Mouse (Mus musculus) CD4-positive, CD25-positive, alpha-beta regulatory T cell, adult 4 months (primary cell): Measurements from ENCODE around the gene A4gnt. TPM values are rescaled to one million over a fixed set of nuclear protein-coding genes. Genes with fewer than 3 reads are reported as not detected.

ENCODE experiments used
- ATAC-seq: one replicate; pipeline ENCODE4 v1.8.0; 2017
- polyA plus RNA-seq, 2 experiments: library from polyadenylated mRNA; unstranded; fragments of 100-300 nt; shearing (Covaris generic); gene quantifications; one replicate each; pipeline ENCODE4 v1.2.1; 2017

Gene A4gnt
- polyA plus RNA-seq, 2 experiments from 2014 or later = not detected

DNA sequence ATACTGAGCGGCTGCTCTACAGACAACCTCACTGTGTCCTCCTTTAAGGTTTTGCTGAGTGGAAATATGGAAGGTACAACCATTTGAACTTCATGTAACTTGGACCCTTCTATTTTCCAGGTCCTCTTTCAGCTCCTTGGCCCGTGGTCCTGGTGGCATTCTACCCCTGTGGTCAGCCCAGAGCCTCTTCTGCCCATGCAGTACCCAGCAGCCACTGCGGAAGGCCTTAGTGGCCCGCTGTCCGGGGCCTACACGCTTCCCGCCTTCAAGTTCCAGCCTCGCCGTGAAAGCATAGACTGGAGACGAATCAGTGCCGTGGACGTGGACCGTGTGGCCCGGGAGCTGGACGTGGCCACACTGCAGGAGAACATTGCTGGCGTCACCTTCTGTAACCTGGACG lies 24.9 kb downstream of the A4gnt start:
- no peak for ATAC-seq

DNA sequence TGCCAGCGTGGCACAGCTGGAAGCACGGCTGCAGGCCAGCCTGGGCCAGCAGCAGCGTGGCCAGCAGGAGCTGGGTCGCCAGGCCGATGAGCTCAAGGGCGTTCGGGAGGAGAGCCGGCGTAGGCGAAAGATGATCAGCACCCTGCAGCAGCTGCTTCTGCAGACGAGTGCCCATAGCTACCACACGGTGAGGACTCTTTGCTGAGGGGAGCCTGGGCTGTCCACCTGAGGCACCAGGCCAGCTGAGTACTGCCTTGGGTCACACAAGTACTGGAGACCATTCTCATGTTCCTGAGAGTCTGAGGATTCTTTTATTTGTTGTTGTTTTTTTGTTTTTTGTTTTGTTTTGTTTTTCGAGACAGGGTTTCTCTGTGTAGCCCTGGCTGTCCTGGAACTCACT lies 25.4 kb downstream of the A4gnt start:
- no peak for ATAC-seq

DNA sequence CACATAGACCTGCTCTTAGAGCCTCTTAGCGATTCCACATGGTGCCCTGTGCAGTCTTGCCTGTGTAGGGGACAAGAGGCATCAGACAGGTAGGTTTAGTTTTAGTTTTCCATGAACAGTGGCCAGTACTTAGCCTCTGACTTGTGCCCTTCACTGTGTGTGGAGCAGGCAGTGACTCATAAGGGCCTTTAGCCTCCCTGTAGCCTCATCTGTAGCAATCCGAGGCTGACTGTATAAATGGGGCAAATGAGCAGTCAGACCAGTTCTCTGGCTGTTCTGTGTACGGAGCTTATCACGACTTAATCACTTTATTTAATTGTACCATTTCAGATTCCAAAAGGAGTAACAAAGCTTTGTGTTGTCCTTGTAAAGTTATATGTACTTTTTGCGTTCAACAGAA lies 27.7 kb downstream of the A4gnt start:
- ATAC-seq = no peak

DNA sequence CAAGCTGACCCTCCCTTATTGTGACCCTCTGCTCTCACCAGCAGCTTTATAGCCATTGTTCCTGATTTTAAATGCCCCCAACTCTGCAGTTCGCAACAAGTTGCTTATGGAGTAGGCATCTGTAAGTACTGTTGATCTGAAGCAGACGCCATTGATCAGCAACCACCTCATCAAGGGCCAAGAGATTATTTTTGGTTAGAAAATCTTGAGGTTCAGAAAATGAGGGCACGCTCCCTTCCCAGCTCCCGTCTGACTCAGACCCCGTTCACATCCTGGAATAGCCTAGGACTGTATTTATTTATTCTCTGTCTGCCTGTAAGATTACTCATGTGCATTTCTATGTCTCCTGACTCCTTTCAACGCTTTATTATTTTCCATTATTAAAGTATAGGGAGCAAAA lies 33.1 kb downstream of the A4gnt start:
- ATAC-seq = no peak

DNA sequence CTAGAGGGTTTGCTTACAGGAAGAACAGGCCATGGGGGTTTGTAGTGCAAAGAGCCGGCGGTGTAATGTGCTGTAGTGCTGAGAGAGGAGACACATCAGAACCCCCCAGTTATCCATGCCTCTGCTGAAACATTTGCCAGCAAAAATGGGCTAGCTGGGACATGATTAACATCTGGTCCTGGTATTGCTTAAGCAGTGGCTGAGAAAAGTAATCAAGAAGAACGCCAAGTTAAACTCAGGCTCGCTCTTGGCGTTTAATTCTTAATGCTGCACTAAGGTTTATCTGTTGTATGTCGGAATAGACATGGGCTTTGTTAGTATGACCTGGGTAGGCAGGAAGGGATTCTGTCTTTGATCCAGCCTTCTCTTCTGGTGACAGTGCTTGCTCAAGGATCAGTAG lies 33.8 kb downstream of the A4gnt start:
- ATAC-seq = no peak

DNA sequence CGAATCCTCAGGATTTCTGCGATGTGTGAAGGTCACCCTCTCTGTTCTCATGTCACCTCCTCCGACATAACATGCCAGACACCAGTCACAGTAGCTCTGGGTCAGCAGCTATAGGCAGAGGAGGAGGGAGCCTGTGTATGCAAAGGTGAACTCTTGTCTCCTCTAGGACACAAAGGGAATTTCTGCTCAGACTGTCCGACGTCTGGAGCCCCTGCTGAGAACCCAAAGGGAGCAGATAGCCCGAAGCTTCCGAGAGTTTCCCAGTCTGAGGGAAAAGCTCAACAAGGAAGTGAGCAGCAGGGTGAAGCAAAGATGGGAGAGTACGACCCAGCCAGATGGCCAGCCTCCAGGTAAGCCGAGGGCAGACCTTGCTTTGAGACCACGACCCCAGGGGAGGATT lies 48.5 kb downstream of the A4gnt start:
- ATAC-seq = no peak

DNA sequence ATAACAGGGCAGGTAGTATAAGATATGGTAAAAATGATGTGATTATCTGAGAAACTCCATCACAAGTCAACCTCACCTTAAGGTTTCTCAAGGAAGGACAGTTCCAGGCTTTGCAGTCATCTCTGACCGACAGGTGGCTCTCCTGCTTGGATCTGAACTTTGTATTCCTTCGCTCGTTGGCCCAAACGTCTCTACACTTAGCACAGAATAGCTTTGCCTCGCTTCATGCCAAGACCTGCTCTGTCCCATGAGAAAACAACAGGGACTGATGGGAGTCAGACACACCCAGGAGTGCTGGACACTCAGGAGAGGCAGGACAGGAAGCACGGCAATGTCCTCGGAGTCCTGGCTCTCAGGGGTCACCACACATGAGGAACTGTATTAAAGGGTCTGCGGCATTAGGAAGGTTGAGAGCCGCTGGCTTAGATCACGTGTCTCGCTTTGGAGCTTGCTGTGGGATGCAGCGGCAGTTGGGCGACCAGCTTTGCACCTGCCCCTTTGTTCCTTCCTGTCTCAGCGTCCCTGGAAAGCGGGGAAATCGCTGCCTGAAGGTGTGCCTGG lies 49.4 kb downstream of the A4gnt start:
- no peak for ATAC-seq

DNA sequence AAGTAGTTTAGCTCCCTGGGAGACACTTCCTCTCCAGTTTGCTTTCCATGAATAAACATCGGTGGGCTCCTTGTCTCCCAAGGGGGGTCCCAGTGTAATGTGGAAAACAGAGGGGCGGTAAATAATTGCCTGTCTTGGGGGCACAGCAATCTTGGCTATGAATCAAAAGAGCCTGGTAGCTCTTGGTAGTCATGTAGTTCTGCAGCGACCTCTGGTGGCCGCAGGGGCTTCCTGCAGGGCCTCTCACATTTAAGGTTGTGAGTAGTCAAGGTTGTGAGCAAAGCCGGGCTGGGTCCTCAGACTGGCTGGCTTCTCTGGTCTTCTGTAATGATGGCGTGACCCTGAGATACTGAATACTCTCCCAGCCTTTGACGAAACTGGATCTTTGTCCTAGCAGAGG lies 50.1 kb downstream of the A4gnt start:
- ATAC-seq = no peak

DNA sequence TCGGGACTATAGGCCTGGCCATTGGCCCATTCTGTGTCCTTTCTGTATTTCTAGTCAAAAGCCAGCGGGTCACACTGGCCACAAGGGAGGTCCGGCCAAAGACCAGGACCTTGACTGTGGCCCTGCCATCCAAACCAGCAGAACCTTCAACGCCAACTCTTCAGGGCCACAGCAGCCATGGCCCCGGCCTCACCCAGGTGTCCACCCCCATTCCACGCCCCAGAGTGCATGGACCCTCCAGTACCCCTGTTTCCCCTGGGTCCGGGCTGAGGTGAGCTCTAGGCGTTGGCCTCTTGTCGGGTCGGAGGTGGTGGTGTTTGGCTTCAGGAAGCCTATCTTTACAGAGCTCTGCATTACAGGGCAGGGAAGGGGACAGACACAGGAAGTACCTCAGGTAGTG lies 50.6 kb downstream of the A4gnt start:
- no peak for ATAC-seq

DNA sequence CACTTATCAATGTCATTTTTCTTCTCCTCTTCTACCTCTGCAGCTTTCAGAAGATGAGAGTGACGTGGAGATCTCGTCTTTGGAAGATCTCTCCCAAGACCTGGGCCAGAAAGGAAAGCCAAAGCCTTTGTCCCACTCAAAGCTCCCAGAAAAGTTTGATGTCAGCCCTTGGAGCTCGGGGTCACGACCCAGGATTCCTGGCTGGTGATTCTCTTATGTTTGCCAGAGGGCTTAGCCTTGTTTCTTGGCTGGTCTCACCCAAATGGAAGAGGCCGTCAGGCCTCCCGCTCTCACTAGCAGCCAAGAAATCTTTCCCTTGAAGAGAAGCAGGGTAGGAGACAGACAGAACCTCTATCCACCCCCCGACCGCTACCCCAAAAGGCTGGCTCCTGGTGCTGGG lies 55.3 kb downstream of the A4gnt start:
- no peak for ATAC-seq

DNA sequence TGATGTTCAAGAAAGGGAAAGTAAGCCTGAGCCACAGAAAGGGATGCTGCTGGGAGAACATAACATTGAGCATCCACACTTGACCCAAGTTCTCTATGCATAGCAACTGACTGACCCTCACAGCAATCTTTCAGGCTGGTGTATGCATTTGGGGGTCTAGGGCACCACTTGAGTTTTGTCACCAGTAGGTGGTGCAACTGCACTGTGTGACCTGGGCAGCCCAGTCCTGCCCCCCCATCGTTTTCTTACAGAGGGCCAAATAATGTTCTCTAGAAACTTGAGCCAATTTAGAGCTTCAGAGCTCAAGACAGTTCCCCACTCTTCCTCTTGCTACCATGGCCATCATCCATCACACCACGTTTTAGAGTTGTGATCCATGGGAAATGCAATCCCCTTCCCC lies 59.3 kb downstream of the A4gnt start:
- ATAC-seq = no peak

Other genes with a start within 250 kb of the A4gnt start
- not detected for gene Mras, start 175.1 kb upstream of the A4gnt start, polyA plus RNA-seq
- not detected for gene Nme9, start 161.0 kb upstream of the A4gnt start, polyA plus RNA-seq
- gene Armc8, start 43.6 kb upstream of the A4gnt start, polyA plus RNA-seq = 10 to 100 TPM; 24.6 to 31.5 TPM
- 10 to 100 TPM; 30.3 to 30.7 TPM for gene Dbr1, start 36.7 kb upstream of the A4gnt start, polyA plus RNA-seq
- not detected for gene Dzip1l, start 17.0 kb downstream of the A4gnt start, polyA plus RNA-seq
- gene Cldn18, start 104.8 kb downstream of the A4gnt start, polyA plus RNA-seq = not detected